Mouse (Mus musculus): ENCODE measurements around the gene Taok3. TPM values are rescaled to one million over a fixed set of nuclear protein-coding genes. Genes with fewer than 3 reads are reported as not detected.
A peak's percentile ranks its signal among the peaks of the same experiment; 100 is the strongest.

Gene Taok3
- total and polyA plus RNA-seq, 2 experiments from 2014 or later: 1.1 to 5.8 TPM

- peaks cover 30% of the 10 kb centered on the region for H3K4me1 ChIP-seq (ENCODE audit: control insufficient read depth, insufficient read depth)
- H3K9me3 ChIP-seq (replicated peaks; ENCODE audit: control insufficient read depth, low read length): no peaks in the 10 kb centered on the region
- DNase-seq (ENCODE audit: low spot score): no peak
- H3K36me3 ChIP-seq (replicated peaks; ENCODE audit: control insufficient read depth, insufficient read depth, low read length): no peaks in the 10 kb centered on the region
- no peak overlapping the region for H3K4me2 ChIP-seq (ENCODE audit: low read depth, low read length)
- TF ChIP-seq EP300 (IDR thresholded peaks at IDR 0.05; ENCODE audit: low read depth) (no peak), CTCF (IDR thresholded peaks at IDR 0.05; ENCODE audit: low read depth) (no peak)
- ATAC-seq (ENCODE audit: insufficient read depth, low read depth): no peak
- no peak overlapping the region for H3K4me3 ChIP-seq (ENCODE audit: low read depth, low read length)
- 55% methylated on average over 10 of the region's 10 CpGs for WGBS
- H3K27ac ChIP-seq (ENCODE audit: low read depth): no peak overlapping the region; the same call in 1 of the 2 replicates
- no peaks in the 10 kb centered on the region for H3K27me3 ChIP-seq (ENCODE audit: control insufficient read depth, insufficient read depth, low read length)
- H3K9ac ChIP-seq (replicated peaks; ENCODE audit: low read depth, low read length): no peak overlapping the region
These were observed 17.1 kb downstream of the Taok3 start for GRCm38 (mm10) chr5:117137011-117137410.

DNA sequence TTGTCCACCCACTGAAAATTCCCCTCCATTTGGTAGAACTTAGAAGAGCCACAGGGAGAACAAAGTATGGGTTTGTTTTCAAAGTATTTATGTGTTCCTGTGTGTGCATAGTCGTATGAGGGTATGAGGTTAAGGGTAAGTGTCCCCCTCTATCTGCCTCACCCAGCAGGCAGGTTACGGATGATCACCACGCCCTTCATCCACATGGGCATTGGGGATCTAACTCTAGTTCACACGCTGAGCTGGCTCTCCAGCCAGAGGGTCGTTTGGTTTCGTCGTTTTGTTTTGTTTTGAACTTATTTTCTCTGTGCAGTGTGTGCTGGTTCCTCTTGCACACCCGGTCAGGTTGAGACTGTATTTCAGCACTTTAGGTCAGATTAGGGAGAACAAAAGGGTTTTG lies 17.7 kb downstream of the Taok3 start:
- peaks cover 30% of the 10 kb centered on the region for H3K4me1 ChIP-seq (ENCODE audit: control insufficient read depth, insufficient read depth)
- H3K9me3 ChIP-seq (replicated peaks; ENCODE audit: control insufficient read depth, low read length): no peaks in the 10 kb centered on the region
- no peak for DNase-seq (ENCODE audit: low spot score)
- no peak overlapping the region for H3K4me2 ChIP-seq (ENCODE audit: low read depth, low read length)
- H3K27me3 ChIP-seq (ENCODE audit: control insufficient read depth, insufficient read depth, low read length): no peaks in the 10 kb centered on the region
- no peak overlapping the region for H3K4me3 ChIP-seq (ENCODE audit: low read depth, low read length)
- H3K9ac ChIP-seq (replicated peaks; ENCODE audit: low read depth, low read length): no peak overlapping the region
- WGBS: 62% methylated on average over 8 of the region's 8 CpGs
- H3K27ac ChIP-seq (ENCODE audit: low read depth): no peak overlapping the region; the same call in 1 of the 2 replicates
- no peak for ATAC-seq (ENCODE audit: insufficient read depth, low read depth)
- TF ChIP-seq EP300 (IDR thresholded peaks at IDR 0.05; ENCODE audit: low read depth) (no peak), CTCF (IDR thresholded peaks at IDR 0.05; ENCODE audit: low read depth) (no peak)
- H3K36me3 ChIP-seq (replicated peaks; ENCODE audit: control insufficient read depth, insufficient read depth, low read length): no peaks in the 10 kb centered on the region

DNA sequence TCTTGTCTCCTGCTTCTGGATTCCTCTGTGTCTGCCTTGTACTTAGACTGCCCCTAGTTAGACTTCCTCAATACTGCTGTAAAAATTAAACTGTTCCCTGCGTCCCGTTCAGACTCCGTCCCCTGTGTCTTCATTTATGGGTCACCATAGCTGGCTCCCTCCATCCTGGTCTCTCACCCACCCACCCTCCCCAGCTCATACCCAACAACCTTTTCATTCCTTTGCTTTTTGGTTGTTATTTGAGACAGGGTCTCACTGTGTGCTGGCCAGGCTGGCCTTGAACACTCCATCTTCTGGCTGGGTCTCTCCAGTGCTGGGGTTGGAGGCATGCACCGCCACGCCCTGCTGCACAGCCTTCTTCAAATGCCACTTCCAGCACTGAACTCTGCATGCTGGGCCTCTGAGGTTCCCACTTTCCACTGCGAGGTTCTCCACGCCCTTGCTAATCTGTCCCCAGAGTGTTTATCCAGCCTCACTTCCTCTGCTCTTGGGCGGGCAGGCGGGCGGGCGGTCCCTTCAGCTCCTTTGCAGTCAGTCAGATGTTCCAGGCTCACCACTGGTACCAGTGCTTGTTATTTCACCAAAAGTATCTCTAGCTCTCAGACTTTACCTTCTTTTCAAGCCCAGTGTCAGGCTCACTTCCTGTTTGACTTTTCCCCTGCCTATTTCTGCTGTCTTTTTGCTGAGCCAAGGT lies 18.5 kb downstream of the Taok3 start:
- peak; percentile 51 for ATAC-seq (ENCODE audit: insufficient read depth, low read depth)
- Histone ChIP-seq H3K4me3 (ENCODE audit: low read depth, low read length) (no peak overlapping the region), H3K36me3 (replicated peaks; ENCODE audit: control insufficient read depth, insufficient read depth, low read length) (no peaks in the 10 kb centered on the region), H3K27ac (ENCODE audit: low read depth) (peak overlapping the region; percentile 56; the same call in 1 of the 2 replicates), H3K4me1 (ENCODE audit: control insufficient read depth, insufficient read depth) (peaks cover 30% of the 10 kb centered on the region), H3K27me3 (ENCODE audit: control insufficient read depth, insufficient read depth, low read length) (no peaks in the 10 kb centered on the region), H3K4me2 (ENCODE audit: low read depth, low read length) (no peak overlapping the region), H3K9me3 (replicated peaks; ENCODE audit: control insufficient read depth, low read length) (no peaks in the 10 kb centered on the region), H3K9ac (replicated peaks; ENCODE audit: low read depth, low read length) (no peak overlapping the region)
- DNase-seq (ENCODE audit: low spot score): peak; percentile 53
- WGBS: 56% methylated on average over 11 of the region's 11 CpGs
- TF ChIP-seq CTCF (IDR thresholded peaks at IDR 0.05; ENCODE audit: low read depth) (no peak), EP300 (IDR thresholded peaks at IDR 0.05; ENCODE audit: low read depth) (no peak)

GRCm38 (mm10) chr5:117139822-117140221 lies 19.9 kb downstream of the Taok3 start:
- Histone ChIP-seq H3K27ac (ENCODE audit: low read depth) (0 out of 2 replicates have a peak overlapping the region, but pooled peaks have one; percentile 38), H3K27me3 (ENCODE audit: control insufficient read depth, insufficient read depth, low read length) (no peaks in the 10 kb centered on the region), H3K9ac (replicated peaks; ENCODE audit: low read depth, low read length) (no peak overlapping the region), H3K4me1 (ENCODE audit: control insufficient read depth, insufficient read depth) (peaks cover 21% of the 10 kb centered on the region), H3K4me2 (ENCODE audit: low read depth, low read length) (no peak overlapping the region), H3K9me3 (replicated peaks; ENCODE audit: control insufficient read depth, low read length) (no peaks in the 10 kb centered on the region), H3K4me3 (ENCODE audit: low read depth, low read length) (no peak overlapping the region), H3K36me3 (replicated peaks; ENCODE audit: control insufficient read depth, insufficient read depth, low read length) (no peaks in the 10 kb centered on the region)
- DNase-seq (ENCODE audit: low spot score): no peak
- 69% methylated on average over 8 of the region's 8 CpGs for whole genome bisulfite sequencing
- no peak for ATAC-seq (ENCODE audit: insufficient read depth, low read depth)
- TF ChIP-seq CTCF (IDR thresholded peaks at IDR 0.05; ENCODE audit: low read depth) (no peak), EP300 (IDR thresholded peaks at IDR 0.05; ENCODE audit: low read depth) (no peak)

GRCm38 (mm10) chr5:117140374-117140773 lies 20.4 kb downstream of the Taok3 start:
- Histone ChIP-seq H3K4me1 (ENCODE audit: control insufficient read depth, insufficient read depth) (peaks cover 15% of the 10 kb centered on the region), H3K4me3 (ENCODE audit: low read depth, low read length) (no peak overlapping the region), H3K4me2 (ENCODE audit: low read depth, low read length) (no peak overlapping the region), H3K27ac (ENCODE audit: low read depth) (peak overlapping the region; percentile 38; the same call in 1 of the 2 replicates), H3K27me3 (ENCODE audit: control insufficient read depth, insufficient read depth, low read length) (no peaks in the 10 kb centered on the region), H3K36me3 (replicated peaks; ENCODE audit: control insufficient read depth, insufficient read depth, low read length) (no peaks in the 10 kb centered on the region), H3K9me3 (replicated peaks; ENCODE audit: control insufficient read depth, low read length) (no peaks in the 10 kb centered on the region), H3K9ac (replicated peaks; ENCODE audit: low read depth, low read length) (no peak overlapping the region; the same call in 1 of the 2 replicates)
- ATAC-seq (ENCODE audit: insufficient read depth, low read depth): no peak
- no peak for DNase-seq (ENCODE audit: low spot score)
- TF ChIP-seq EP300 (IDR thresholded peaks at IDR 0.05; ENCODE audit: low read depth) (no peak), CTCF (IDR thresholded peaks at IDR 0.05; ENCODE audit: low read depth) (no peak)
- 50% methylated on average over 7 of the region's 7 CpGs for WGBS
